Mouse (Mus musculus) embryonic facial prominence, embryonic 11.5 days (tissue): ENCODE data around the gene Stac3. TPM values are rescaled to one million over a fixed set of nuclear protein-coding genes. Genes with fewer than 3 reads are reported as not detected.

Experiments
- ATAC-seq: fragments of 200-750 bp; cut with Nextera tagmentation; replicated peaks from 2 replicates; pipeline ENCODE4 v1.8.0; 2017; ENCODE audit warnings: low read depth; ENCODE audit not compliant: insufficient number of reproducible peaks, low FRiP score, low TSS enrichment
- DNase-seq: peaks from one replicate; pipeline ENCODE4 v3.0.0-alpha.2; 2015; ENCODE audit warnings: low spot score
- H3K27ac ChIP-seq: fragments of 300-500 bp; sonication (generic); replicated peaks from 2 replicates; pipeline ENCODE4 v1.5.1; 2014; ENCODE audit warnings: mild to moderate bottlenecking, low read depth, low read length, control low read depth
- H3K27me3 ChIP-seq: fragments of 300-500 bp; sonication (generic); 2 replicates; pipeline ENCODE4 v1.6.1; 2014; ENCODE audit warnings: mild to moderate bottlenecking, low read length, moderate library complexity, mixed read lengths; ENCODE audit not compliant: control insufficient read depth, insufficient read depth
- H3K36me3 ChIP-seq: fragments of 300-500 bp; sonication (generic); replicated peaks from 2 replicates; pipeline ENCODE4 v1.6.1; 2014; ENCODE audit warnings: low read depth, mild to moderate bottlenecking, low read length, moderate library complexity, mixed read lengths; ENCODE audit not compliant: control insufficient read depth, insufficient read depth
- H3K4me1 ChIP-seq: fragments of 300-500 bp; sonication (generic); 2 replicates; pipeline ENCODE4 v1.6.1; 2014; ENCODE audit warnings: low read length, mixed read lengths; ENCODE audit not compliant: control insufficient read depth, insufficient read depth
- H3K4me2 ChIP-seq: fragments of 300-500 bp; sonication (generic); 2 replicates; pipeline ENCODE4 v1.6.1; 2014; ENCODE audit warnings: low read depth, mild to moderate bottlenecking, control low read depth, low read length, moderate library complexity
- H3K4me3 ChIP-seq: fragments of 300-500 bp; sonication (generic); 2 replicates; pipeline ENCODE4 v1.5.1; 2014; ENCODE audit warnings: low read depth, low read length, control low read depth
- H3K9ac ChIP-seq: fragments of 300-500 bp; sonication (generic); replicated peaks from 2 replicates; pipeline ENCODE4 v1.6.1; 2014; ENCODE audit warnings: mild to moderate bottlenecking, control low read depth, low read length
- H3K9me3 ChIP-seq: fragments of 300-500 bp; sonication (generic); replicated peaks from 2 replicates; pipeline ENCODE4 v1.6.1; 2016; ENCODE audit warnings: mild to moderate bottlenecking, low read length, inconsistent platforms, mixed read lengths; ENCODE audit not compliant: control insufficient read depth
- WGBS: fragments of 180-500 bp; shearing (Covaris S2); extraction: QIAGEN DNeasy Blood & Tissue Kit; methylation state at CpG from one replicate; pipeline ENCODE4 v1.1.7; 2014; 5-methylcytosine and 5-hydroxymethylcytosine counted together
- polyA plus RNA-seq: library from polyadenylated mRNA; unstranded; fragments of >200 nt; fragmentation: Nextera tagmentation; extraction: Ambion mirVana; gene quantifications from 2 replicates; pipeline ENCODE4 v1.2.1, GENCODE M21; 2014

The Stac3 gene
- polyA plus RNA-seq, 1 experiment from 2014 or later = 0.49 TPM

DNA sequence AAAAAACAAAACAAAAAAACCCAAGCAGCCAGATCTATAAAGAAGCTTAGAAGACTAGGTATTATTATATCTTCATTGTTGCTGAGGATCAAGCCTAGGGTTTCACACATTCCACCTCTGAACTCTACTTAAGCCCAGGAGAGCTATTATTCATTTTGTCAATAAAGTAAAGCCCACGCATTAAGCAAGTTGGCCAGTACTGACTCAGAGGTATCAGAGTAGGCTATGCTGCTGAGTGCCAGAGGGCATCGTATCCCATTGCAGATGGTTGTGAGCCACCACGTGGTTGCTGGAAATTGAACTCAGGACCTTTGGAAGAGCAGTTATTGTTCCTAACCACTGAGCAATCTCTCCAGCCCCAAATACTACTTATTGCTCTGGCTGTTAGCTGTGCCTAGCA, 42.4 kb downstream of the Stac3 start:
- H3K9ac ChIP-seq = no peak overlapping the region
- H3K27ac ChIP-seq = no peak overlapping the region
- no peak for ATAC-seq
- 88% methylated on average over 3 of the region's 3 CpGs for WGBS
- H3K4me3 ChIP-seq = no peak overlapping the region
- DNase-seq = no peak
- H3K36me3 ChIP-seq = peaks cover 19% of the 10 kb centered on the region
- no peaks in the 10 kb centered on the region for H3K27me3 ChIP-seq
- H3K9me3 ChIP-seq = no peaks in the 10 kb centered on the region
- H3K4me2 ChIP-seq = no peak overlapping the region
- no peaks in the 10 kb centered on the region for H3K4me1 ChIP-seq

DNA sequence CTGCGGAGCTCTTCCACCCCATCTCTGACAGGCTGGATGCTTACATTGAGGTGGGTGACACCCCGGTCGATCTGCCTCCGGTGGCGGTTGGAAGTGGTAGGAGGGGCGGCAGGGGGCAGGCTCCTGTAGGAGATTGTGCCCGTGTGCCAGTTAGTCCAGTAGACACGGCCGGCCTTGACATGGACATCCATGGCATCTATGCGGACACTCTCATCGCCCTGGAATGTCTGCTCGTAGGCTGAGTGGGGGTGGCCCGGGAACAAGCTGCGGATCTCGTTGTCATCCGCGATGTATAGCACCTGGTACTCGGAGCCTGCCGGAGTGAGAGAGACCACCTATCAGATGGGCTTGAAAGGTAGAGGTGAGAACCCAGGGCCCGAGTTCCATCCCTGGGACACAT, 42.9 kb downstream of the Stac3 start:
- Histone ChIP-seq H3K4me1 (no peaks in the 10 kb centered on the region), H3K4me3 (no peak overlapping the region), H3K9me3 (no peaks in the 10 kb centered on the region), H3K27me3 (no peaks in the 10 kb centered on the region), H3K27ac (no peak overlapping the region), H3K9ac (no peak overlapping the region), H3K36me3 (peaks cover 19% of the 10 kb centered on the region), H3K4me2 (no peak overlapping the region)
- no peak for ATAC-seq
- WGBS = 95% methylated on average over 20 of the region's 20 CpGs
- no peak for DNase-seq

DNA sequence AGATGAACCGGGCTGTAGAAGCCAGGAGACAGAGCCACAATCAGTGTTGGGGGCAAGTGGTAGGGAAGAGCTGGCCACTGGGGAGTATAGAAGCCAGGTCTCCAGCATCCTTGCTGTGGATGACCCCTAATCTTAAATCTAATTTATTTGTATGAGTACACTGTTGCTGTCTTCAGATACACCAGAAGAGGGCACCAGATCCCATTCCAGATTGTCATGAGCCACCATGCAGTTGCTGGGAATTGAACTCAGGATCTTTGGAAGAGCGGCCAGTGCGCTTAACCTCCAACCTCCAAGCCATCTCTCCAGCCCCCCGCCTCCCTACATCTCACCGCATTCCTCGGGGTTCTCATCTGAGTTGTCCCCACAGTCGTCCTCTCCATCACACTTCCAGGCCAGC, 45.0 kb downstream of the Stac3 start:
- WGBS = 90% methylated on average over 7 of the region's 7 CpGs
- H3K4me2 ChIP-seq = no peak overlapping the region
- H3K9ac ChIP-seq = no peak overlapping the region
- no peak for ATAC-seq
- peaks cover 13% of the 10 kb centered on the region for H3K36me3 ChIP-seq
- H3K27me3 ChIP-seq = no peaks in the 10 kb centered on the region
- DNase-seq = no peak
- H3K4me1 ChIP-seq = no peaks in the 10 kb centered on the region
- H3K4me3 ChIP-seq = no peak overlapping the region
- no peaks in the 10 kb centered on the region for H3K9me3 ChIP-seq
- no peak overlapping the region for H3K27ac ChIP-seq

DNA sequence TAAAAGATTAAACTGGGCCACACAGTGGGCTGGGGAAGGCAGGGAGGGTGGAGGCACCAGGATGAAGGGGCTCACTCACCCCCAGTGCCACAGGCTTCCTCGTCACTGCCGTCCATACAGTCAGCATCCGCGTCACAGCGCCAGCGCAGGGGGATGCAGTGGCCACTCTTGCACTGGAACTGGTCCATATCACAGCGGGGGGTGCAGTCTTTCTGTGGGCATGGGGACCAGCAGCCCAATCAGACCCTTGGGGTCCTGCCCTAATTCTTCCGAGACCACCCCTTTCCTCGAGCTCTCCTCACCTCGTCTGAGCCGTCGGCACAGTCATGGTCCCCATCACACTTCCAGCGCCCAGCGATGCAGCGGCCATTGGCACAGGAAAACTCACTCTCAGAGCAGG, 46.8 kb downstream of the Stac3 start:
- ATAC-seq (no peak), DNase-seq (no peak)
- H3K36me3 ChIP-seq = peaks cover 18% of the 10 kb centered on the region
- no peak overlapping the region for H3K4me2 ChIP-seq
- no peak overlapping the region for H3K27ac ChIP-seq
- H3K9ac ChIP-seq = no peak overlapping the region
- WGBS = 97% methylated on average over 15 of the region's 15 CpGs
- H3K27me3 ChIP-seq = no peaks in the 10 kb centered on the region
- H3K9me3 ChIP-seq = no peaks in the 10 kb centered on the region
- no peak overlapping the region for H3K4me3 ChIP-seq
- H3K4me1 ChIP-seq = no peaks in the 10 kb centered on the region

DNA sequence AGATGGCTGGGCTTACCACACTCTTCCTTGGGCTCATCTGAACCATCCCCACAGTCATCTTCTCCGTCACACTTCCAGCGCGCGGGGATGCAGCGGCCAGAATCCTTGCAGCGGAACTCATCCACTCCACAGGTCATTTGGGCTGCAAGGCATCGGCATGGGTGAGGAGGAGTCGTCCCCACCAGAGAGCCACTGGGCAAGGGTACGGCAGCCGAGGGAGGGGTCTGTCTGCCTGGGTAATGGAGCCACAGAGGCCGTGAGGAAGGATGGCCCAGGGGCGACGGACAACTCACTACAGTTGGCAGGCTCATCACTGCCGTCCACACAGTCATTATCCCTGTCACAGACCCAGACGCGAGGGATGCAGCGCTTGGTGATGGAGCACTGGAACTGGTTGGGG, 48.4 kb downstream of the Stac3 start:
- ATAC-seq = no peak
- H3K4me3 ChIP-seq = no peak overlapping the region
- H3K9me3 ChIP-seq = no peaks in the 10 kb centered on the region
- H3K4me1 ChIP-seq = no peaks in the 10 kb centered on the region
- H3K27me3 ChIP-seq = no peaks in the 10 kb centered on the region
- no peak overlapping the region for H3K27ac ChIP-seq
- DNase-seq = no peak
- no peak overlapping the region for H3K4me2 ChIP-seq
- peaks cover 24% of the 10 kb centered on the region for H3K36me3 ChIP-seq
- H3K9ac ChIP-seq = no peak overlapping the region
- 92% methylated on average over 17 of the region's 17 CpGs for WGBS

DNA sequence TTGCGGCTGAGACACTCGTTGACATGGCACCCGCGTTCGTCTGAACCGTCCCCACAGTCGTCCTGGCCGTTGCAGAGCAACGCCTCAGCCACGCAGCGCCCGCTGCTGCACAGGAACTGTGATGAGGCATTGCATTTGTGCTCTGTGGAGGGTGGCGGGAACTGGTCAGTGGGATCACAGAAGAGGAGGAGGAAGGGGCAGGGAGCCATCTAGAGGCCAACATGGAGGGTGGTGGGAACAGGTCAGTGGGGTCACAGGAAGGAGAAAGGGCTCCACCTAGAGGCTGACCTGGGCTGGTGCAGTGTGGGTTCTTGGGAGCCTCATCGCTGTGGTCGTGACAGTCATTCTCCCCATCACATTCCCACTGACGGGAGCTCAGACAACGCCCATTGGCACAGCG, 54.2 kb downstream of the Stac3 start:
- H3K36me3 ChIP-seq = peaks cover 41% of the 10 kb centered on the region

DNA sequence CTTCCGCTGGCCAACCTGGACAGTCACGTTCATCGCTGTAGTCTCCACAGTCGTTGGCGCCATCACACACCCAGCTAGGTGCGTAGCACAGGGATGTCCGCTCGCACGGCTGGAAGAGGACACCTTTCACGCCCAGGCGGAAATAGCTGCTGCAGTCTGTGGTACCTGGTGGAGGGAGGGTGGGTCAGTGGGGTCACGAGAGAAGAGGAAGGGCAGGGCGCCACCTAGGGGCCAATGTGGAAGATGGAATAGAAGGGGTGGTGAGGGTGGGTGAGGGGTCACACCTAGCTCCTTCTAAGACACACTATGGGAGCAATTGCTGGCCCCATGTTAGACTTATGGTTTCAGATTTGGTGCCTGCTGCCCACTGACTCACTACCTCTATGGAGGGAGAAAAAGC, 55.9 kb downstream of the Stac3 start:
- Histone ChIP-seq H3K4me3 (no peak overlapping the region), H3K36me3 (peaks cover 42% of the 10 kb centered on the region), H3K27ac (no peak overlapping the region), H3K4me2 (no peak overlapping the region), H3K4me1 (no peaks in the 10 kb centered on the region), H3K9me3 (no peaks in the 10 kb centered on the region), H3K27me3 (no peaks in the 10 kb centered on the region), H3K9ac (no peak overlapping the region)
- DNase-seq (no peak), ATAC-seq (no peak)
- WGBS = 89% methylated on average over 13 of the region's 13 CpGs

More for the DNA sequence above, 54.2 kb downstream of the Stac3 start:
- Histone ChIP-seq H3K4me3 (no peak overlapping the region), H3K4me1 (no peaks in the 10 kb centered on the region), H3K9ac (no peak overlapping the region), H3K27me3 (no peaks in the 10 kb centered on the region), H3K4me2 (no peak overlapping the region), H3K9me3 (no peaks in the 10 kb centered on the region), H3K27ac (no peak overlapping the region)
- DNase-seq (no peak), ATAC-seq (no peak)
- 74% methylated on average over 18 of the region's 18 CpGs for WGBS
